Mouse (Mus musculus) hindbrain, embryonic 16.5 days (tissue): ENCODE results near the gene Dcxr. TPM values are rescaled to one million over a fixed set of nuclear protein-coding genes. Genes with fewer than 3 reads are reported as not detected.

Source experiments
- ATAC-seq: fragments of 200-750 bp; cut with Nextera tagmentation; 2 replicates; pipeline ENCODE4 v1.8.0; 2017; ENCODE audit warnings: moderate TSS enrichment, moderate library complexity
- H3K27ac ChIP-seq: fragments of 300-500 bp; sonication (generic); 2 replicates; pipeline ENCODE4 v1.5.1; 2014; ENCODE audit warnings: low read depth, mild to moderate bottlenecking, control low read depth, low read length, moderate library complexity
- H3K27me3 ChIP-seq: fragments of 300-500 bp; sonication (generic); replicated peaks from 2 replicates; pipeline ENCODE4 v1.6.1; 2014; ENCODE audit warnings: low read length; ENCODE audit not compliant: control insufficient read depth, insufficient read depth
- H3K36me3 ChIP-seq: fragments of 300-500 bp; sonication (generic); 2 replicates; pipeline ENCODE4 v1.6.1; 2014; ENCODE audit warnings: mild to moderate bottlenecking, low read length, moderate library complexity, mixed read lengths; ENCODE audit not compliant: control insufficient read depth, insufficient read depth
- H3K4me1 ChIP-seq: fragments of 300-500 bp; sonication (generic); 2 replicates; pipeline ENCODE4 v1.6.1; 2014; ENCODE audit warnings: low read depth, low read length; ENCODE audit not compliant: control insufficient read depth, insufficient read depth
- H3K4me2 ChIP-seq: fragments of 300-500 bp; sonication (generic); 2 replicates; pipeline ENCODE4 v1.6.1; 2014; ENCODE audit warnings: mild to moderate bottlenecking, low read length, control low read depth, moderate library complexity
- H3K4me3 ChIP-seq: fragments of 300-500 bp; sonication (generic); 2 replicates; pipeline ENCODE4 v1.5.1; 2014; ENCODE audit warnings: mild to moderate bottlenecking, low read length, control low read depth, moderate library complexity
- H3K9ac ChIP-seq: fragments of 300-500 bp; sonication (generic); 2 replicates; pipeline ENCODE4 v1.6.1; 2014; ENCODE audit warnings: low read depth, mild to moderate bottlenecking, control low read depth, low read length, moderate library complexity
- H3K9me3 ChIP-seq: fragments of 300-500 bp; sonication (generic); 2 replicates; pipeline ENCODE4 v1.6.1; 2014; ENCODE audit warnings: mild to moderate bottlenecking, low read length, moderate library complexity; ENCODE audit not compliant: control insufficient read depth
- WGBS: fragments of 180-500 bp; shearing (Covaris S2); extraction: QIAGEN DNeasy Blood & Tissue Kit; methylation state at CpG from one replicate; pipeline ENCODE4 v1.1.7; 2014; 5-methylcytosine and 5-hydroxymethylcytosine counted together
- polyA plus RNA-seq: library from polyadenylated mRNA; unstranded; fragments of >200 nt; fragmentation: Nextera tagmentation; extraction: Ambion mirVana; gene quantifications from 2 replicates; pipeline ENCODE4 v1.2.1, GENCODE M21; 2015

Gene Dcxr
- polyA plus RNA-seq, 1 experiment from 2014 or later = 11.1 TPM

- peaks cover 13% of the 10 kb centered on the region for H3K36me3 ChIP-seq
- H3K4me1 ChIP-seq = peaks cover 19% of the 10 kb centered on the region
- WGBS = 2% methylated on average over 53 of the region's 53 CpGs
- H3K4me3 ChIP-seq = peak within 1 kb of the TSS; percentile 68
- peak within 1 kb of the TSS; percentile 83 for H3K27ac ChIP-seq
- peak within 1 kb of the TSS; percentile 78 for H3K9ac ChIP-seq
- ATAC-seq = peak; percentile 98
- peak within 1 kb of the TSS; percentile 99 for H3K4me2 ChIP-seq
- H3K9me3 ChIP-seq = no peaks in the 10 kb centered on the region
- no peaks in the 10 kb centered on the region for H3K27me3 ChIP-seq
These were observed 13.2 kb downstream of the Dcxr start, which contains the start of the genes Cenpx and Lrrc45 for GRCm38 (mm10) chr11:120713580-120714518. Gene Cenpx (minus strand): TSS chr11:120713738. Gene Lrrc45 (plus strand): TSS chr11:120713925.

GRCm38 (mm10) chr11:120712771-120713568, 14.1 kb downstream of the Dcxr start:
- Histone ChIP-seq H3K27ac (peak overlapping the region; percentile 83), H3K4me2 (peak overlapping the region; percentile 99), H3K27me3 (no peaks in the 10 kb centered on the region), H3K4me1 (peaks cover 19% of the 10 kb centered on the region), H3K4me3 (peak overlapping the region; percentile 68), H3K9me3 (no peaks in the 10 kb centered on the region), H3K9ac (peak overlapping the region; percentile 77), H3K36me3 (peaks cover 13% of the 10 kb centered on the region)
- WGBS = under 1% methylated on average over 34 of the region's 38 CpGs
- peak; percentile 59 for ATAC-seq

GRCm38 (mm10) chr11:120711980-120712604, 15.0 kb downstream of the Dcxr start:
- no peak overlapping the region for H3K27ac ChIP-seq
- H3K4me3 ChIP-seq = no peak overlapping the region

GRCm38 (mm10) chr11:120710672-120711071, 16.4 kb downstream of the Dcxr start:
- 71% methylated on average over 5 of the region's 5 CpGs for WGBS

More at GRCm38 (mm10) chr11:120711980-120712604, 15.0 kb downstream of the Dcxr start:
- Histone ChIP-seq H3K36me3 (peaks cover 5% of the 10 kb centered on the region), H3K4me2 (peak overlapping the region; percentile 99), H3K4me1 (peaks cover 19% of the 10 kb centered on the region), H3K9me3 (no peaks in the 10 kb centered on the region), H3K9ac (peak overlapping the region; percentile 77; the same call in 1 of the 2 replicates), H3K27me3 (no peaks in the 10 kb centered on the region)
- 63% methylated on average over 8 of the region's 8 CpGs for WGBS
- no peak for ATAC-seq

GRCm38 (mm10) chr11:120709551-120709950, 17.5 kb downstream of the Dcxr start:
- no peak for ATAC-seq
- Histone ChIP-seq H3K9ac (no peak overlapping the region), H3K9me3 (no peaks in the 10 kb centered on the region), H3K4me3 (no peak overlapping the region), H3K27me3 (no peaks in the 10 kb centered on the region), H3K4me1 (peaks cover 19% of the 10 kb centered on the region), H3K36me3 (peaks cover 3% of the 10 kb centered on the region; the same call in 1 of the 2 replicates), H3K27ac (no peak overlapping the region), H3K4me2 (no peak overlapping the region)
- 86% methylated on average over 2 of the region's 2 CpGs for WGBS

More at GRCm38 (mm10) chr11:120710672-120711071, 16.4 kb downstream of the Dcxr start:
- Histone ChIP-seq H3K4me2 (no peak overlapping the region), H3K27ac (no peak overlapping the region), H3K4me3 (no peak overlapping the region), H3K36me3 (peaks cover 3% of the 10 kb centered on the region; the same call in 1 of the 2 replicates), H3K9me3 (no peaks in the 10 kb centered on the region), H3K27me3 (no peaks in the 10 kb centered on the region), H3K9ac (no peak overlapping the region), H3K4me1 (peaks cover 19% of the 10 kb centered on the region)
- ATAC-seq = no peak

GRCm38 (mm10) chr11:120707969-120708368, 19.1 kb downstream of the Dcxr start:
- ATAC-seq = no peak
- no peak overlapping the region for H3K27ac ChIP-seq
- H3K36me3 ChIP-seq = peaks cover 5% of the 10 kb centered on the region
- no peaks in the 10 kb centered on the region for H3K9me3 ChIP-seq
- H3K4me2 ChIP-seq = no peak overlapping the region
- H3K4me1 ChIP-seq = peaks cover 20% of the 10 kb centered on the region
- no peak overlapping the region for H3K4me3 ChIP-seq
- no peaks in the 10 kb centered on the region for H3K27me3 ChIP-seq
- H3K9ac ChIP-seq = no peak overlapping the region; the same call in 1 of the 2 replicates
- WGBS = 31% methylated on average over 5 of the region's 5 CpGs

- no peak overlapping the region for H3K4me3 ChIP-seq
- no peak overlapping the region for H3K4me2 ChIP-seq
- no peak overlapping the region; the same call in 1 of the 2 replicates for H3K27ac ChIP-seq
- 0 out of 2 replicates have a peak overlapping the region, but pooled peaks have one; percentile 22 for H3K9ac ChIP-seq
- H3K9me3 ChIP-seq = no peaks in the 10 kb centered on the region
- H3K36me3 ChIP-seq = peaks cover 8% of the 10 kb centered on the region
- ATAC-seq = no peak
- H3K4me1 ChIP-seq = peaks cover 13% of the 10 kb centered on the region
- H3K27me3 ChIP-seq = no peaks in the 10 kb centered on the region
- WGBS = 13% methylated on average over 11 of the region's 12 CpGs
These were observed 19.9 kb downstream of the Dcxr start for GRCm38 (mm10) chr11:120707225-120707624.

GRCm38 (mm10) chr11:120706120-120706519, 21.0 kb downstream of the Dcxr start:
- ATAC-seq = no peak
- Histone ChIP-seq H3K4me3 (no peak overlapping the region), H3K4me1 (peaks cover 12% of the 10 kb centered on the region), H3K36me3 (peaks cover 7% of the 10 kb centered on the region), H3K9ac (no peak overlapping the region), H3K4me2 (no peak overlapping the region), H3K9me3 (no peaks in the 10 kb centered on the region), H3K27ac (no peak overlapping the region), H3K27me3 (no peaks in the 10 kb centered on the region)
- WGBS = 61% methylated on average over 5 of the region's 5 CpGs
